Mouse (Mus musculus) adipocyte (in vitro differentiated cells): ENCODE measurements around the gene Kif3a.

Experiments used
- DNase-seq: peaks from one replicate; pipeline ENCODE4 v3.0.0-alpha.2; 2016; ENCODE audit warnings: low spot score

Gene Kif3a

GRCm38 (mm10) chr11:53567224-53568014 lies at the start of gene Kif3a:
Gene Kif3a (plus strand): TSS chr11:53567379.
- peak; percentile 97 for DNase-seq

GRCm38 (mm10) chr11:53518759-53519158 lies 48.4 kb upstream of the Kif3a start:
- no peak for DNase-seq

- DNase-seq: peak; percentile 61
Measured at GRCm38 (mm10) chr11:53519207-53520121, 47.7 kb upstream of the Kif3a start, which contains the start of gene Sept8. Gene Sept8 (plus strand): TSS chr11:53519257.

GRCm38 (mm10) chr11:53520122-53520978 lies 46.8 kb upstream of the Kif3a start:
- peak; percentile 84 for DNase-seq

GRCm38 (mm10) chr11:53521120-53521820 lies 45.9 kb upstream of the Kif3a start:
- peak; percentile 32 for DNase-seq

GRCm38 (mm10) chr11:53521821-53522131 lies 45.4 kb upstream of the Kif3a start:
- DNase-seq: no peak

GRCm38 (mm10) chr11:53522362-53522761 lies 44.8 kb upstream of the Kif3a start:
- no peak for DNase-seq

- no peak for DNase-seq
Measured at GRCm38 (mm10) chr11:53522930-53523329, 44.2 kb upstream of the Kif3a start.

GRCm38 (mm10) chr11:53523545-53524405 lies 43.4 kb upstream of the Kif3a start:
- no peak for DNase-seq

- peak; percentile 29 for DNase-seq
Measured at GRCm38 (mm10) chr11:53524905-53525304, 42.3 kb upstream of the Kif3a start.

- peak; percentile 66 for DNase-seq
Measured at GRCm38 (mm10) chr11:53525461-53525860, 41.7 kb upstream of the Kif3a start.

GRCm38 (mm10) chr11:53528397-53529252 lies 38.6 kb upstream of the Kif3a start:
- DNase-seq: no peak

GRCm38 (mm10) chr11:53529253-53529557 lies 38.0 kb upstream of the Kif3a start:
- DNase-seq: peak; percentile 90

- no peak for DNase-seq
Measured at GRCm38 (mm10) chr11:53530001-53530400, 37.2 kb upstream of the Kif3a start.

GRCm38 (mm10) chr11:53531578-53532230 lies 35.5 kb upstream of the Kif3a start:
- no peak for DNase-seq

- peak; percentile 24 for DNase-seq
Measured at GRCm38 (mm10) chr11:53532231-53532620, 35.0 kb upstream of the Kif3a start.

GRCm38 (mm10) chr11:53539002-53539491 lies 28.1 kb upstream of the Kif3a start:
- DNase-seq: no peak

- no peak for DNase-seq
Measured at GRCm38 (mm10) chr11:53540394-53540793, 26.8 kb upstream of the Kif3a start.

- no peak for DNase-seq
Measured at GRCm38 (mm10) chr11:53541222-53541621, 26.0 kb upstream of the Kif3a start.
